Mouse (Mus musculus) spleen, postnatal 14 days (tissue): ENCODE measurements around the gene Gm49416.
A peak's percentile ranks its signal among the peaks of the same experiment; 100 is the strongest.
"Not testable (repeated sequence)": the region's sequence is repeated elsewhere in the genome, so short reads cannot be mapped to it uniquely, and the experiment has no call there.

Experiments
- DNase-seq, 2 experiments: peaks; one replicate each; pipeline ENCODE4 v3.0.0; 2021 to 2022; ENCODE audit warnings: low spot score in 2 of 2

Gm49416 gene

DNA sequence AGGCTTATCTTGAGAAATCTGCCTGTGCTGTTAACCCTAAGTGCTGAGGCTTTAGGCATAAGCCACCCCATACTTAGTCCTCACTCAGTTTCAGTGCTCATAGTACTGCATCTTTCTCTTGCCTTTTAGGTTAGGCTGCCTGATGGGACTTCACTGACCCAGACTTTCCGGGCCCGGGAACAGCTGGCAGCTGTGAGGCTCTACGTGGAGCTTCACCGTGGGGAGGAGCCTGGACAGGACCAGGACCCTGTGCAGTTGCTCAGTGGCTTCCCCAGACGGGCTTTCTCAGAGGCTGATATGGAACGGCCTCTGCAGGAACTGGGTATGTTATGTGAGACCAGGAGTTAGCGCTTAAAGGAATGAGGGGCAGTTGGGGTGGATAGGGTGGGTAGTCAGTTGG lies 13.7 kb upstream of the Gm49416 start:
- DNase-seq: no peak

DNA sequence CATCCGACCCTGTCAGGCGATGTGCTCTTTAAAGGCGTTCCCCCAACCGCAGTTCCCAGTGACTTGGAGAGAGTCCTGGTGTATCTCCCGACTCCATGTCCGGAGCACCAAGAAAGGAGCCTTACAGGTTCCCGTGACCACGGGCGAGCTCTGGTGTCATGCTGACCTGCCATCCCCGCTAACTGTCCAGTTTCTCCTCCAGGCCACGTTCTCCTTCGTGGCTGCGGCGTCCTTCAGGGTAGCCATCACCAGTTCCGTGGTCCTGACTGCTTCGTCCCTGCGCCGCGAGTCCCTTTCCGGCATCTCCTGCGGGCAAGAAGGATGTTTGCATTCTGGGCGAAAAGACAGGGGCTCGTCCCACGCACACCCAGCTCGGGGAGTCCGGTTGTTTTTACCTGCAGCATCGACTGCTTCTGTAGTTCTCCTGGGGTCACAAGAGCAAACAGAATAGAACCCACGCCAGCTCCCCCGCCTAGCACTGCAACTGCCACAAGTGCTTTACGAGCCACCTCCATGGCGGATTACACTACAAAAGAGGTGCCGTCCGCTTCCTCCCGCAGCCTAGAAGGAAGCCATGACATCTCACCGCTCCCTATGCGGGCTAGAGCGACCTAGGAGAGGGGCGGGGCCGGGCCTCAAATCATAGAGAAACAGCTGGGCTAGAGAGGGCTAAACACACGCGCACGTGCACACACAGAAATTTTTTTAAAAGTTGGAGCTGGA lies 8.3 kb upstream of the Gm49416 start, which contains the start of gene Uqcc3:
TSS of gene Uqcc3 (minus strand) at position 613 of the 723 bp plus-strand sequence.
- peak; percentile 83 to 87 for DNase-seq

DNA sequence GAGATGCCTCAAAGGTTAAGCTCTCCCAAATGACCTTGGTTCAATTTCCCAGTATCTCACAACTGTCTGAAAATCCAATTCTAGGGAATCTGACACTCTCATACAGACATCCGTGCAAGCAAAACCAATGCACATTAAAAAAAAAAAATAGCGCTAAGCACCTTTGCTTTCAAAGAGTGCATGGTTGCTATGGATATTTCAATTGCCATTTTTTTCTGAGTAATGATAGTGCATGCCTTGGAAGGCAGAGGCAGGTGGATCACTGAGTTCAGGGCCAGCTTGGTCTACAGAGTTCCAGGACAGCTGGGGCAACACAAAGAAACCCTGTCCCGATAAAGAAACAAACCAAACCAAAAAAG lies 7.7 kb upstream of the Gm49416 start:
- no peak for DNase-seq

- no peak for DNase-seq
Measured at GRCm38 (mm10) chr19:8883616-8884015, 5.1 kb upstream of the Gm49416 start, which contains the start of the genes Lbhd1 and Gm49403. TSS of gene Lbhd1 (plus strand) at chr19:8883732. TSS of gene Gm49403 (plus strand) at chr19:8883930.

DNA sequence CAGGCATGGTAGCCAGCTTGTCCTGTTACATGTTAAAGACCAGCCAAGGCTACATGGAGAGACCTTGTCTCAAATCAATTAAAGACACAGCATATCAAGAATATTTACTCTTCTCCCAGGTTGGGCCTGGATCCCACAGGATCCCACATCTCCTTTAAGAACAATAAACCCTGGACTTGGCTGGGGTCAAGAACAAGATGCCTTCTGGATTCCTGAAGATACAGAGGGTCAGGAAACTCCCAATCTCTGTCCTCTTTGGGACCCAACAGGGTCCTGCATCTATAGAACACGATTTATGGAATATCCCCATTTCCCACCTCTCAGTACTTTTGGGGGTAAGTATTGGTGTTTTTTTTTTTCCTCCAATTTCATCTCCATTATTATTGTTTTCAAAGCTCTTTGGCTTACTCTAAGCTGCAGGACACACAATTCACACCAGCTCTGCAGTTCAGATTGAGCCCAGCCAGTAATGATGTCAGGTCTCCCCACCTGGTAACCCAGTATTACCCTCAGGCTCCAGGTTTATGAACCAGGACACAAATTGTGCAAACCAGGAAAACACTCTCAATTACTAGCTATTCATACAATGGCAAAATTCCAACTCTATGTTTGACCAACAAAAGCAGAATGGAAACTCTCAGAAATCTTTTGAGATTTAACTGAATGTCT lies 1.7 kb upstream of the Gm49416 start:
- DNase-seq: no peak

DNA sequence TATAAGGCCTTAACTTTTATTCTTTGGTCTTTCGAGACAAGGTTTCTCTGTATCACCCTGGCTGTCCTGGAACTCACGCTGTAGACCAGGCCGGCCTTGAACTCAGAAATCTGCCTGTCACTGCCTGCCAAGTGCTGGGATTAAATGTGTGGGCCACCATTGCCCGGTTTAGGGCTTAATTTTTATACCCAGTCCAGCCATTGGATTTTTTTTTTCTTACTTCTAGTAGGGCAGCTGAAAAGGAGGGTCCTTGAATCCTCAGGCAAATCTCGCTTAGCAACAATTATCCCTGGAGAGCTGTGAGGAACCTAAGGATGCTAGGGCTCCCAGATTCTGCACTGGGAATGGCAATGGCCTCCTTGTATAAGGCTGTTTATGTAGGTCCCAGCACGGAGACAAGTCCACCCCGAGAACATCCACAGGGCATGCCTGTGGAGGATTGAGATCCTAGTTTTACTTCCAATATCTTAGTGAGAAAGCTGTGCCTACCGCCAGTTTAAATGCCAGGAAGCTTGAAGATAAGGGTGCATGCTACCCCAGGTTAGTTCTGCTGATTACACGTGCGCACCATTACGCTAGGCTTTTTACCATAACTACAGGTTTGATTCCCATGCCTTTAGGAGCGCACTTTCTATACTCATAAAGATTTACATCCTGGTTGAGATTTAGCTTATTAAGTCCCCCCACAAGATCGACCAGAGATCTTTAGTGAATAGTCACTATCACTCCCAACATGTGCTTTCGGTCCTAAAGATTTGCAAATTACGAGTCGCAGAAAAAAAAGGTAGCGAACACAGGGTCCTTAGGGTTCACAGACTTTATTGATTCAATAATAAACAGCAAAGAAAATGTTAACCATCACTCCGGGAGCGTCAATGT lies 902 bp upstream of the Gm49416 start:
- DNase-seq: no peak

- DNase-seq: peak; percentile 80 to 83
Measured at GRCm38 (mm10) chr19:8892829-8893766, 4.4 kb downstream of the Gm49416 start, which contains the start of gene Ints5. TSS of gene Ints5 (plus strand) at chr19:8893005.

DNA sequence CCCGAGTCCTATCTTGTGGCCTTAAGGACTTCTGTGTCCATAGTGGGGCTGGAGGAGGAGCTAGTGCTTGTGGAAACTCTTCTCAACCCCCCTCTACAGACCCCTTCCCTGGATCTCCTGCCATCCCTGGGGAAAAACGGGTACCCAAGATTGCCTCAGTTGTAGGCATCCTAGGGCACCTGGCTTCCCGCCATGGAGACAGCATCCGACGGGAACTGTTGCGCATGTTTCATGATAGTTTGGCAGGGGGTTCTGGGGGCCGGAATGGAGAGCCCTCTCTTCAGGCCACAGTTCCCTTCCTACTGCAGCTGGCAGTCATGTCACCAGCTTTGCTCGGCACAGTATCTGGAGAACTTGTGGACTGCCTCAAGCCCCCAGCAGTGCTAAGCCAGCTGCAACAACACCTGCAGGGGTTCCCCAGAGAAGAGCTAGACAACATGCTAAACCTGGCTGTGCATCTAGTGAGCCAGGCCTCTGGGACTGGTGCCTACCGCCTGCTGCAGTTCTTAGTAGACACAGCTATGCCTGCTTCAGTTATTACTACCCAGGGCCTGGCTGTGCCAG lies 6.8 kb downstream of the Gm49416 start:
- no peak for DNase-seq

DNA sequence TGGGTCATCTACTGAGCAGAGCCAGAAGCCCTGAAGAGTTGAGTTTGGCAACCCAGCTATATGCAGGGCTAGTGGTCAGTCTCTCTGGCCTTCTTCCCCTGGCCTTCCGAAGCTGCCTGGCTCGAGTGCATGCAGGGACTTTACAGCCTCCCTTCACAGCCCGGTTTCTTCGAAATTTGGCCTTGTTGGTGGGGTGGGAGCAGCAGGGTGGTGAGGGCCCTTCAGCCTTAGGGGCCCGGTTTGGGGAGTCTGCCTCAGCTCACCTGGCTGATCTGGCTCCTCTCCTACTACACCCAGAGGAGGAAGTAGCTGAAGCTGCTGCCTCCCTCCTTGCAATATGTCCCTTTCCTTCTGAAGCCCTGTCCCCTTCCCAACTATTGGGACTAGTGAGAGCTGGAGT lies 7.5 kb downstream of the Gm49416 start:
- DNase-seq: not testable (repeated sequence)

DNA sequence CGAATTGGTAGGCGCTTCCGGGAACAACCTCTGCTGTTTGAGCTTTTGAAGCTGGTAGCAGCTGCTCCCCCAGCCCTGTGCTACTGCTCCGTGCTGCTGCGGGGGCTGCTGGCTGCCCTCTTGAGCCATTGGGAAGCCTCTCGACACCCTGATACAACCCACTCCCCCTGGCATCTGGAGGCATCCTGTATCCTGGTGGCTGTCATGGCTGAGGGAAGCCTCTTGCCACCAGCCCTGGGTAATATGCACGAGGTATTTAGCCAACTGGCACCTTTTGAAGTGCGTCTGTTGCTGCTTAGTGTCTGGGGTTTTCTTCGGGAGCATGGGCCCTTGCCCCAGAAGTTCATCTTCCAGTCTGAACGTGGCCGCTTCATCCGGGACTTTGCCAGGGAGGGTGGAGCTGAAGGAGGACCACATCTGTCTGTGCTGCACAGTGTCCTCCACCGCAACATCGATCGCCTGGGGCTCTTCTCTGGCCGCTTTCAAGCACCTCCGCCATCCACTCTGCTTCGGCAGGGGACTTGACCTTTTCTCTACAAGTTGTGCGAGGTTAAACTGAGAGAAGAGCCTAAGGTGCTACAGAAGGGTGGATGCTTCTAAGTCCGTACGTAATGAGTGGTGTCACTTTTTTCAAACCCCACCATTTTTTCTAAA lies 8.6 kb downstream of the Gm49416 start:
- peak in 1 of 2 experiments; percentile 16 for DNase-seq

DNA sequence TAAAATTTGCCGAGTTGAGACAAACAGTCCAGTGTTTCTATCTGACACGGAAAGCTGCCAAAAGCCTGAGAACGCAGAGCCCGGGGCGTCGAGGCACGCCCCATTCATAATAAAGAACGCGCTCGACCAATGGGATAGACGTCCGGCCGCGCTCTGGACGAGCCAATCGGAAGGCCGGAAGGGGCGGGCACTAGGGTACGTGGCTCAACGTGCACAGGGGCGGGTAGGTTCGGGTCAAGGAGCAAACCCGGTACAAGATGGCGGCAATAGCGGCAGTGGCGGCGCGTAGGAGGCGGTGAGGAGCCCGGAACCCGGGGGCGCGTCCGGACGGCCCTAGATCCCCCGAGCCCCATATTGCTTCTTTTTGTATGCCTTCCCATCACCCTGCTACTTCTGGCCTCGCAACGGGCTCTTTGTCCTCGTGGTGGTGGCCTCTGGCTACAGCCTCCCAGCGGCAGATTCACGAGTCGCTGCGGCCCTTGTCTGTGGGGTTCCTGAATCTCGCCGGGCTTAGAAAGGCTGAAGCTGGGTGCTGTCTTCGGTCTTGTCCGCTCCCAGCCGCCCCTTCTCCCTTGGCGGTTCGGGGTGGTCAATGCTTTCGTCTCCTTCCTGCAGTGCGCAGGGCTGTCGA lies 9.3 kb downstream of the Gm49416 start, which contains the start of gene Ganab:
TSS of gene Ganab (plus strand) at position 207 of the 631 bp plus-strand sequence.
- peak; percentile 91 to 94 for DNase-seq

DNA sequence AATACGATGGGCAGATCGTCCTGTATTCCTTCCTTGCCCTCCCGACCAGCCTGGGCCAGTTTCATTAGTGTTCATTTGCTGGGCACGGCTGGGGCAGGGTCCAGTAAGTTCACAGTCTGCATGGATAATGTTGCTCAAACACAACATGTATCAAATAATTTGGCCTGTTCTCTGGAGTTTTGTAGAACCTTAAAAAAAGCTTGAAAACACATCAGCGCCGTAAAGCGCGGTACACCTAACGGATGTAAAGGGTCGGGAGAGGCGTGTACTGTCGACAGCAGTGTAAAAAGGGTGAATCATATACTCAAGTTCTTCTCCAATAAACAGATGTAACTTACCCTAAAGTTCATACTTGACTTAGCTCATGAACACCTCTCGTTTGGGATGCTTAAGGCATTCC lies 9.8 kb downstream of the Gm49416 start:
- DNase-seq: no peak

DNA sequence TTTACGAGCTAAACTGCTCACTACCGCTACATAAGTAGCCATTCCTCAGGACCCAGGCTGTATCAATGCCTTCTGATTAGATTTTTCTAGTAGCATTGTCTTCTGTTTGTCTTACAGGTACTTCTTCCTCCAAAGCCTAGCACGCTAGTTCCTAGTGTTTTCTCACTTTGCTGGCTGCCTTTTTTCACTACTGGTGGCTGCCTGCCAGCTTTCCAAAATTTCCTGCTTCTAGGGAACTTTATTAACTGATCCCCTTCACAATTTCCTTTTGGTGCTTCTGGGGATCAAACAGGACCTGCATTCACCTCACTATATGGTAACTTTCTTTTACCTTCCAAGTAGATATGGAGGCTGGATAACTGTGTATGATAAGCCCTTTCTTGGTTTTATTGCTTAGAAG lies 10.4 kb downstream of the Gm49416 start:
- no peak for DNase-seq

DNA sequence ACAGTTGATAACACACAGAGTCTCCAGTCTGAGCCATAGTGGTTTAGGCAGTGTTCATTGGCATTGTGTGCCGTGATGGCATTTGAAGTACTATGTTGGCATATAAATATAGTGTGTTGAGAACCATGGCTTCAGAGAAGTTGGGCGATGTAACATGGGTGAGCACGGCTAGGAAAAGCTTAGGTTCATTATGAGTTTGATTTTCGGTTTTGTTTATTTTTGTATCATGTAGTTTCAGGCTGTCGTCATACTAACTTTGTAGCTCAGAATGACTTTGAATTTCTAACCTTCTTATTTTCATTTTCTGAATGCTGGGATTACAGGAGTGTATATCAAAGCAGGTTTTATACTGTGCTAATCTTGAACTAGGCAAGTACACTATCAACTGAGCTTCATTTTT lies 14.7 kb downstream of the Gm49416 start:
- no peak for DNase-seq

DNA sequence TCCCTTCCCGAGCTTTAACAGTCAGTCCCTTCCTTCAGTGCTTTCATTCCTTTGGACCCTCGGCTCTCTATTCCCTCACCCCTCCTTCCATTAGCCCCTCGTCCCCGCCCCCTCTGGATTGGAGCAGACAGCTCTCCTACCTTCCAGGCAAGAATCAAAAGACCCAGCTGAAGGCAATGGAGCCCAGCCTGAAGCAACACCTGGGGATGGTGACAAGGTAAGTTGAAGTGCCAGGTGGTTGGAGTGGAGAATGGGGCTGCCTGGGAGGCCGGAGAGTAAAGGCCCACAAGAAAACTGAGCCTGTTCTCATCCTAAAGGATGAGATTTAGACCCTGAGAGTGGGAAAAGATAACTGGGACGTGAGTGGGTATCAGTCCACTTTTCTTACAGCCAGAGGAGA lies 19.8 kb downstream of the Gm49416 start:
- DNase-seq: no peak

- no peak for DNase-seq
Measured at GRCm38 (mm10) chr19:8911810-8912209, 23.1 kb downstream of the Gm49416 start.

DNA sequence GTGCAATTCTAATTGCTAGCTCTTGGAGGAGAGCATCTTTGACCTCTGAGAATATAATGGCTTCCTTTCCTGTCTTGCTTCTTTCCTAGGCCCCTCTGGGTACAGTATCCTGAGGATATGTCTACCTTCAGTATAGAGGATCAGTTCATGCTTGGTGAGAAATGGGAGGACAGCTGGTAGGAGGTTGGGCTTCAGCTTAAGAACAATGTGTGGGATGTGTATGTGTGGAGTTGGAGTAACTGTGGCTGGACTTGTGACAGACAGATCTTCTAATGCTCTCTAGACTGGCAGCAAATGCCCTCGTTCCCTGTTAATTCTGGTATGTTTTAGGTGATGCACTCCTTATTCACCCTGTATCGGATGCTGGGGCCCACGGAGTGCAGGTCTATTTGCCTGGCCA lies 25.5 kb downstream of the Gm49416 start:
- no peak for DNase-seq

- no peak for DNase-seq
Measured at GRCm38 (mm10) chr19:8919000-8919399, 30.3 kb downstream of the Gm49416 start.

DNA sequence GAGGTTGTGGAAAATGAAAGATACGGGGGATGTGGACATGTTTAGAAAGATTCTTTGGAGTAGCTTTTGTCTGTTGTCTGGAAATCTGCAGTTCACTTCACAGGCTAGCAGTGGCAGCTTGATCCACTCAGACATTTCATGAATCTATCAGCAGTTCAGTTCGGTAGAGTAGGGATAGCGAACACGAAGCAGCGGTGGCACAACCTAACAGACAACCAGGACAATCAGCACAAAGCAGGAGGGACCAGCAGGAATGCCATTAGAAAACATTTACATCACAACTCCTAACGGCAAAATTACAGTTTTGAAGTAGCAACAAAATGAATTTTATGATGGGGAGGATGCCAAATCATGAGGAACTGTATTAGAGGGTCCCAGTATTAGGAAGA lies 31.0 kb downstream of the Gm49416 start:
- no peak for DNase-seq
